Mouse (Mus musculus): ENCODE data around the gene Hoxa2. TPM values are rescaled to one million over a fixed set of nuclear protein-coding genes. Genes with fewer than 3 reads are reported as not detected.

Hoxa2 gene
- polyA plus RNA-seq, 1 experiment from 2014 or later = 3.3 TPM

DNA sequence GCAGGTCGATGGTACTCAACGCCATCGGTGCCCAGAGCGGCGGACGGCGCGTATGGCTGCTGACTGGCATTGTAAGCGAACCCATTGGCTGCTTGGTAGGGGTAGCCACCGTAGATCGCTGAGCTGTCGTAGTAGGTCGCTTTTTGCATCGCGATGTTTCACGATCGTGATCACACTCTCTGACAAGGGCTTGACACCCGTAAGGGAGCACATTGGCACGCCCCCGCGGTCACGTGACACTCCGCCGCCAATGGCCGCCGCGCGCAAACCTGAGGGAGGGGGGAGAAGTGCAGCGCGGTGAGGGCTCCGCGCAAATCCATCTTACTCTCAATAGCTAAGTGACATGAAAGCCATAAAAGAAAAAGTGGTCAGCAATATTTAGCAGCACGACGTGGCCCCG is 7.9 kb upstream of the Hoxa2 start:
- H3K9me3 ChIP-seq (ENCODE audit: control insufficient read depth) = no peaks in the 10 kb centered on the region
- WGBS = 5% methylated on average over 35 of the region's 35 CpGs
- peak overlapping the region; percentile 62 for H3K4me2 ChIP-seq (replicated peaks; ENCODE audit: low read depth)
- H3K4me1 ChIP-seq (replicated peaks; ENCODE audit: control insufficient read depth, insufficient read depth, low read length) = no peaks in the 10 kb centered on the region
- TF ChIP-seq CTCF (IDR thresholded peaks at IDR 0.05; ENCODE audit: low read depth) = no peak
- H3K36me3 ChIP-seq (ENCODE audit: control insufficient read depth, insufficient read depth) = no peaks in the 10 kb centered on the region; the same call in 1 of the 2 replicates
- peak; percentile 63 for ATAC-seq
- peak overlapping the region; percentile 38; the same call in 1 of the 2 replicates for H3K9ac ChIP-seq (ENCODE audit: low read depth, low read length)
- H3K27me3 ChIP-seq (replicated peaks; ENCODE audit: control insufficient read depth, insufficient read depth, low read length) = peaks cover 17% of the 10 kb centered on the region; the same call in 1 of the 2 replicates
- H3K27ac ChIP-seq (ENCODE audit: low read depth, low read length) = peak overlapping the region; percentile 66
- peak overlapping the region; percentile 20 for H3K4me3 ChIP-seq (ENCODE audit: low read depth, low read length)

DNA sequence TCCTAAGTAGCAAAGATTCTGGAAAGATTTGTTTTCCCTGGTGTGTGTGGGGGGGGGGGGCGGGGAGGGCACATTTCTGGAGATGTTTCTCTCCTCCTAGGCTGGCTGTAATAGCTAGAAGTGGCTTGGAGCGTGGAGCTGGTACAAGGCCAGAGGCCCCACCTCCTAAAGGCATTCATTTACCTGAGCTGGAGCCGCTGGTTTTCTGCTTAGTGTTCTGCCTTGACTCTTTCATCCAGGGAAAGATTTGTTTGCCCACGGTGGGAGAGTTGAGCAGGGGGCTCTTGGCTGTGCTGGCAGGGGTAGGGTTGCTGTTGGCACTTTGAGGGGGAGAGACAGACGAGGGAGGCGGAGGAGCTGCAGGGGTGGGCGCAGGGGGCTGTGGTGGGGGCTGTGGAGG is 7.3 kb upstream of the Hoxa2 start:
- Histone ChIP-seq H3K9me3 (ENCODE audit: control insufficient read depth) (no peaks in the 10 kb centered on the region), H3K9ac (ENCODE audit: low read depth, low read length) (no peak overlapping the region), H3K27ac (ENCODE audit: low read depth, low read length) (peak overlapping the region; percentile 64), H3K4me2 (replicated peaks; ENCODE audit: low read depth) (peak overlapping the region; percentile 62), H3K36me3 (ENCODE audit: control insufficient read depth, insufficient read depth) (no peaks in the 10 kb centered on the region; the same call in 1 of the 2 replicates), H3K27me3 (replicated peaks; ENCODE audit: control insufficient read depth, insufficient read depth, low read length) (peaks cover 17% of the 10 kb centered on the region), H3K4me3 (ENCODE audit: low read depth, low read length) (peak overlapping the region; percentile 20; the same call in 1 of the 2 replicates), H3K4me1 (replicated peaks; ENCODE audit: control insufficient read depth, insufficient read depth, low read length) (no peaks in the 10 kb centered on the region)
- no peak for TF ChIP-seq CTCF (IDR thresholded peaks at IDR 0.05; ENCODE audit: low read depth)
- WGBS = 31% methylated on average over 7 of the region's 7 CpGs
- ATAC-seq = no peak

DNA sequence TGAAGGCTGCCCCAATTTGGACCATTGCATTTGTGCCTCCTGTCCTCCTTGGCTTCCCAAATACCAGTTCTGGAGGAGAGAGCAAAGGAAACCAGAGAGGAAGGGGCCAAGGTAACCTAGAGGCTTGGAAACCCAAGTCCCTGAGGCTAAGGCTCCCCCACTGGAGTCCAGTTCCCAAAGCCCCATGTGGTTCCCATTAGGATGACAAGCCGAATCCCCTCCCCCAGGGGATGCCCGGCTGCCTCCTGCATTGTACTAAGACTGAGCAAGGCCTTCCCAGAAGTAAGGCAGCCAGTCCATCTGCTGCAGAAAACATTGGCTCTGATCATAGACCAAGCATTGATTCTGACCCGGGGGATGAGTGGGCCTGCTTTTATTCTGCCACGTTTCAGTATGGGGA is 6.7 kb upstream of the Hoxa2 start:
- H3K27ac ChIP-seq (ENCODE audit: low read depth, low read length) = 0 out of 2 replicates have a peak overlapping the region, but pooled peaks have one; percentile 37
- H3K4me2 ChIP-seq (replicated peaks; ENCODE audit: low read depth) = peak overlapping the region; percentile 49
- H3K9ac ChIP-seq (ENCODE audit: low read depth, low read length) = no peak overlapping the region
- no peaks in the 10 kb centered on the region for H3K4me1 ChIP-seq (replicated peaks; ENCODE audit: control insufficient read depth, insufficient read depth, low read length)
- H3K9me3 ChIP-seq (ENCODE audit: control insufficient read depth) = no peaks in the 10 kb centered on the region
- H3K36me3 ChIP-seq (ENCODE audit: control insufficient read depth, insufficient read depth) = no peaks in the 10 kb centered on the region; the same call in 1 of the 2 replicates
- peaks cover 17% of the 10 kb centered on the region for H3K27me3 ChIP-seq (replicated peaks; ENCODE audit: control insufficient read depth, insufficient read depth, low read length)
- ATAC-seq = no peak
- H3K4me3 ChIP-seq (ENCODE audit: low read depth, low read length) = no peak overlapping the region
- TF ChIP-seq CTCF (IDR thresholded peaks at IDR 0.05; ENCODE audit: low read depth) = no peak
- 66% methylated on average over 4 of the region's 4 CpGs for WGBS

DNA sequence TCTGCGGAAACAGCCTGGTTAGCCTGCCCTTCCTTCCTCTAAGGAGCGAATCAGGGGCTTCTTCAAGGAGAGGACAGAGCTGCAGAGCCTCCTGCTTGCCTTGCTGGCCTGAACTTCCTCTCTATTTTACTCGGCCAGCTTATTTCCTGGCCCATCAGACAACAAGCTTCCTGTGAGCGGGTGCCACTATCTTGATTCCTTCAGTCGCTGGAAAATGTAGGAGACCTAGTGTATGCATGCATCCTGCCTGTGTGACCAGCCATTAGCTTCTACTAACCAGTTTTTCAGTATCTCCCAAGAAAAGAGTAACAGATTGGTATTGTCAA is 6.2 kb upstream of the Hoxa2 start:
- WGBS = 71% methylated on average over 5 of the region's 5 CpGs

DNA sequence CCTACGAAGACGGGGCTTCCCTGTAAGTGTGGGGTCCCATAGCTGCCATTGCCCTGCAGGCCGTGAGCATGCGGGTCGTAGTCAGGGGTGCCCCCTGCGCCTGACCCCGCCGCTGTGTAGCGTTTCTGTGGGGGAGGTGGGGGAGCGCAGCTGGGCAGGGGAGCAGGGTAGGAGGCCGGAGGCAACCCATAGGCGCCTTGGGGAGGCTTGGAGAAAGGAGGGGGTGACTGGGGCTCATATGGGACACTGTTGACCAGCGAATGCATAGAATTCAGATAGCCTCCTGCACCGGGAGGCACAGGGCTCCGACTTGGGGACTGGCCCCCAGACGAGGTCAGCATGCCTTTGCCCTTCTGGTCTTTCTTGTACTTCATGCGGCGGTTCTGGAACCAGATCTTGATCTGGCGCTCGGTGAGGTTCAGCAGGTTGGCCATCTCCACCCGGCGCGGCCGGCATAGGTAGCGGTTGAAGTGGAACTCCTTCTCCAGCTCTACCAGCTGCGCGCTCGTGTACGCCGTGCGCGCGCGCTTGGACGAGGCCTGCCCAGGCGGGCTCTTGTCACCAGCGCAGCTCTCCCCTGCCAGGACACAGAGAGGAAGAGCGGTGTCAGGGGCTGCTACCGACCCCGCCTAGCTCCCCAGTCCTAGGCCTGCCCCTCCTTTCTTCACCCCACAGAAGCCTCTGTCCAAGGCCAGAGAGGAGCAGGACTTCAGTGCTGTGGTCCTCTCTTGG is 5.7 kb upstream of the Hoxa2 start:
- no peak for TF ChIP-seq CTCF (IDR thresholded peaks at IDR 0.05; ENCODE audit: low read depth)
- Histone ChIP-seq H3K4me2 (replicated peaks; ENCODE audit: low read depth) (peak overlapping the region; percentile 49), H3K27ac (ENCODE audit: low read depth, low read length) (peak overlapping the region; percentile 37), H3K9ac (ENCODE audit: low read depth, low read length) (peak overlapping the region; percentile 32; the same call in 1 of the 2 replicates), H3K36me3 (ENCODE audit: control insufficient read depth, insufficient read depth) (no peaks in the 10 kb centered on the region; the same call in 1 of the 2 replicates), H3K4me1 (replicated peaks; ENCODE audit: control insufficient read depth, insufficient read depth, low read length) (no peaks in the 10 kb centered on the region), H3K4me3 (ENCODE audit: low read depth, low read length) (no peak overlapping the region), H3K27me3 (replicated peaks; ENCODE audit: control insufficient read depth, insufficient read depth, low read length) (peaks cover 21% of the 10 kb centered on the region), H3K9me3 (ENCODE audit: control insufficient read depth) (no peaks in the 10 kb centered on the region)
- ATAC-seq = no peak
- 60% methylated on average over 39 of the region's 40 CpGs for WGBS

More for the DNA sequence above, 6.2 kb upstream of the Hoxa2 start:
- Histone ChIP-seq H3K27ac (ENCODE audit: low read depth, low read length) (peak overlapping the region; percentile 37; the same call in 1 of the 2 replicates), H3K9ac (ENCODE audit: low read depth, low read length) (0 out of 2 replicates have a peak overlapping the region, but pooled peaks have one; percentile 32), H3K36me3 (ENCODE audit: control insufficient read depth, insufficient read depth) (no peaks in the 10 kb centered on the region; the same call in 1 of the 2 replicates), H3K4me3 (ENCODE audit: low read depth, low read length) (no peak overlapping the region), H3K27me3 (replicated peaks; ENCODE audit: control insufficient read depth, insufficient read depth, low read length) (peaks cover 20% of the 10 kb centered on the region), H3K9me3 (ENCODE audit: control insufficient read depth) (no peaks in the 10 kb centered on the region), H3K4me1 (replicated peaks; ENCODE audit: control insufficient read depth, insufficient read depth, low read length) (no peaks in the 10 kb centered on the region), H3K4me2 (replicated peaks; ENCODE audit: low read depth) (peak overlapping the region; percentile 49)
- ATAC-seq = no peak
- no peak for TF ChIP-seq CTCF (IDR thresholded peaks at IDR 0.05; ENCODE audit: low read depth)

DNA sequence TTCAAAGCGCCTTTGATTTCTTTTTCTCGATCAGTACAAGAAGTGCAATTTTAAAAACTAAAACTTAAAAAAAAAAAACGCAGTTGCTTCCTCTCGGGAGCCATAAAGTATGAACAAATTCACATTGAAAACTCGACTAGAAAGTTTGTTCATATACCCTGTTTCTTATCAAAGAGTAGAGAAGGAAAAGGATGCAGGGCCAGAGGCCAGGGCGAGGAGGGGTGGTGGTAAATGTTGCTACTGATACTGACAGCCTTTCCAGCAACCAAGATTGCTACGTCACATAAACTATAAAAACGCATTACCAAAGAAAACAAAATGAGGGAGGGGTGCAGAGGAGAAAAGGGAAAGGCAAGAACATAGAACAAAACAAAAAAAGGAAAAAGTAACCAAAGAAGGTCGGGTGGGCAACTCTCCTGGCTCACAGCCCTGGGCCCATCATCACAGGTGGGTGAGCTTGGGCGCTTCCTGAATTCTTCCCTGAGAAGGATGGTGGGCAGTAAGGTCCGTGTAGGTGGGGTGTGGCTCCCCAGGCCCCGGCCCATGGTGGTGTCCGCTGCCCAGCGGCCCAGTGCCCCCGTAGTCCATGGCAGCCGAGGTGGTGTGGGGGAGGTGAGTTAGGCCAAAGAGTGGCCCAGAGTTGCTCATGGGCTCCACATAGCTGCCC is 5.0 kb upstream of the Hoxa2 start:
- no peak overlapping the region for H3K27ac ChIP-seq (ENCODE audit: low read depth, low read length)
- H3K9ac ChIP-seq (ENCODE audit: low read depth, low read length) = no peak overlapping the region
- H3K27me3 ChIP-seq (replicated peaks; ENCODE audit: control insufficient read depth, insufficient read depth, low read length) = peaks cover 21% of the 10 kb centered on the region
- no peak for ATAC-seq
- H3K4me1 ChIP-seq (replicated peaks; ENCODE audit: control insufficient read depth, insufficient read depth, low read length) = no peaks in the 10 kb centered on the region
- no peak overlapping the region for H3K4me3 ChIP-seq (ENCODE audit: low read depth, low read length)
- no peak for TF ChIP-seq CTCF (IDR thresholded peaks at IDR 0.05; ENCODE audit: low read depth)
- no peaks in the 10 kb centered on the region for H3K9me3 ChIP-seq (ENCODE audit: control insufficient read depth)
- no peaks in the 10 kb centered on the region; the same call in 1 of the 2 replicates for H3K36me3 ChIP-seq (ENCODE audit: control insufficient read depth, insufficient read depth)
- WGBS = 61% methylated on average over 16 of the region's 16 CpGs
- peak overlapping the region; percentile 49 for H3K4me2 ChIP-seq (replicated peaks; ENCODE audit: low read depth)

Measured in intestine, postnatal 0 days (tissue).